Mouse (Mus musculus): ENCODE data around the gene Nudt7. TPM values are rescaled to one million over a fixed set of nuclear protein-coding genes. Genes with fewer than 3 reads are reported as not detected.

The Nudt7 gene
- polyA plus RNA-seq, 1 experiment from 2014 or later, result 11.3 TPM

DNA sequence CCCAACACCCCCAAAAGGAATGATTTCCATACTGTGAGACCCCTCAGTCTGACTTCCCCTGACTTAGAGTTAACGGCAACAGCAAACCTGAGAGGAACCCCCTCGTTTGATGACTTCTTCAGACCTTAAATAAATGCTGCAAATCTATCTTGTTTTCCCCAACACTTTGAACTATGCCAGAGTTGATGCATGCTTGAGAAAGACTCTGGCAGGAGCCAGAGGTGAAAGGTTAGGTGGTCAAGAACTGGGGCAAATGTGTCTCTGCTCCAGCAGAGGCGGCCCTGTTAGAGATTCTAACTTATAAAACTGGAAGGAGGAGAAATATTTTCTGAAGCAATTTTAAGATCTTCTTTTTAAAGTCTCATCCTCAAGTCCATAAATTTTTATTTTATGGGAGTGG lies 26.3 kb downstream of the Nudt7 start:
- no peak overlapping the region for H3K4me3 ChIP-seq
- no peak overlapping the region for H3K27ac ChIP-seq
- H3K27me3 ChIP-seq (ENCODE audit: poor library complexity, severe bottlenecking), result no peaks in the 10 kb centered on the region
- 86% methylated on average over 3 of the region's 3 CpGs for WGBS
- no peaks in the 10 kb centered on the region for H3K36me3 ChIP-seq (replicated peaks)
- no peak for DNase-seq (ENCODE audit: extremely low spot score, low spot score)
- H3K9me3 ChIP-seq, result no peaks in the 10 kb centered on the region
- H3K4me1 ChIP-seq, result peaks cover 5% of the 10 kb centered on the region; the same call in 1 of the 2 replicates

DNA sequence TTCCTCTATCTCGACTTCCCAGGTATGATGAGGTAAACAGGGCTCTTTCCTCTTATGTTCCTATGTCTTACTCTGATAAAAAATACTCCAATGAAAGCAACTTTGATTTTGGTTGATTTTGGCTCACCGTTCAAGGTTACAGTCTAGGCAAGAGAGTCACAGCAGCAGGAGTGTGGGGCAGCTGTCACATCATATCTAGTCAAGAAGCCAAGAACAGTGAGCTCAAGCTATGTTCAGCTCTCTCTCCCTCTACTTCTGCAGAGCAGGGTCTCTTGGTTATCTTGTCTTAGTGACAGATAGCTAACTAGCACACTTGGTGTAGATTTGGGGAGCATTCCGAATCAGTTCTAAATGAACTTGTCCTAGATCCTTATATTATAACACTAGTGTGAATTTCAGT lies 30.5 kb downstream of the Nudt7 start:
- no peak for DNase-seq (ENCODE audit: extremely low spot score, low spot score)
- Histone ChIP-seq H3K9me3 (0 out of 2 replicates have a peak, but pooled peaks cover 3% of the 10 kb centered on the region), H3K27me3 (ENCODE audit: poor library complexity, severe bottlenecking) (no peaks in the 10 kb centered on the region), H3K27ac (no peak overlapping the region), H3K4me1 (peaks cover 14% of the 10 kb centered on the region), H3K36me3 (replicated peaks) (no peaks in the 10 kb centered on the region), H3K4me3 (no peak overlapping the region)
- WGBS, result 94% methylated on average over 3 of the region's 3 CpGs

DNA sequence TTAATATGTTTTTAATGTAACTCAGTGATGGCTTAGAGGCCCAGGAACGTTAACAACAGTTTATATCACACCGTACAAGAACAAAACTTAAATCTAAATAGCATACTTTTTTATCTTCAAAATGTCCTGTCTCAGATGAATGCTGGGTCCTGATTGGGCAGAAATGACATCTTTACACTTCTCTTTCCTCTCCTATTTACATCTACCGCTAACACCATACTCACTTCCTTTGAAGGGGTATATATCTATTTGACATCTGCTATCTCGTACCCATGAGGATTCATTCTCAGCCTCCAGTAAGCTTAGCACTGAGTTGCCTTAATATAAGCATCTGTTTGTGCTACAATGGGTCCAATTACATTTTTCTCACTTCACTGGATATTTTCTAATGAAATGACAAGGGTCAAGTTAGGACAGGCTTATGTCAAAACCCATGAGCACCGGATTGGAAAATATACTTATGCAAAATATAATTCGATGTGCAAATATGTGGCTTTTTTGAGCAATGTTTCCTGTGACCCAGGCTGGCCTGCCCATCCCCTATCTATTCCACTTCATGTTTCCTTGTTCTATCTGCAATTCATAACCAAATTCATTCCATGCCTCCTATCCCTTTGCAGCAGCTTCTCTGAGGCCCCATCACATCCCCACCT lies 31.2 kb downstream of the Nudt7 start:
- Histone ChIP-seq H3K4me3 (no peak overlapping the region), H3K9me3 (0 out of 2 replicates have a peak, but pooled peaks cover 3% of the 10 kb centered on the region), H3K27me3 (ENCODE audit: poor library complexity, severe bottlenecking) (no peaks in the 10 kb centered on the region), H3K27ac (no peak overlapping the region), H3K36me3 (replicated peaks) (no peaks in the 10 kb centered on the region), H3K4me1 (peaks cover 14% of the 10 kb centered on the region)
- DNase-seq (ENCODE audit: extremely low spot score, low spot score), result no peak
- WGBS, result 88% methylated on average over 6 of the region's 6 CpGs

DNA sequence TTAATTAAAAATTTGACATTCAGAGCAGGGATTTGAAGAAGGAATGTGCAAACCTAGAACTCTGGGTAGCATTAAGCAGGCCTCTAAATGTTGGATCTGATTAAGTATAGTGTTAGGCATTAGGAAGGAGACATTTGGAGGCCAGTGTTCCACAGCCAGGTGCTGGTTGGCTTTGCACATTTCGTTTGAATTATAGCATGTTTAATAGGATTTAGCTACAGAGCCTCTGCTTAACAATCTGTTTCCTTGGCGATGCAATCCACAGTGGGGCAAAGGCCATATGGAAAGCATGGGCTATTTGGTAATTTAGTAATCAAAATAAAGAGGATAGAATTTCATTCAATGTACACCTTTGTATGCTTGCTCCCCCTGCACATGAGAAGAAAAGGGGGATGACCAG lies 32.4 kb downstream of the Nudt7 start:
- H3K27me3 ChIP-seq (ENCODE audit: poor library complexity, severe bottlenecking), result no peaks in the 10 kb centered on the region
- no peak overlapping the region for H3K27ac ChIP-seq
- peaks cover 14% of the 10 kb centered on the region for H3K4me1 ChIP-seq
- DNase-seq (ENCODE audit: extremely low spot score, low spot score), result no peak
- 0 out of 2 replicates have a peak, but pooled peaks cover 3% of the 10 kb centered on the region for H3K9me3 ChIP-seq
- 61% methylated on average over 2 of the region's 2 CpGs for WGBS
- no peaks in the 10 kb centered on the region for H3K36me3 ChIP-seq (replicated peaks)
- H3K4me3 ChIP-seq, result no peak overlapping the region

DNA sequence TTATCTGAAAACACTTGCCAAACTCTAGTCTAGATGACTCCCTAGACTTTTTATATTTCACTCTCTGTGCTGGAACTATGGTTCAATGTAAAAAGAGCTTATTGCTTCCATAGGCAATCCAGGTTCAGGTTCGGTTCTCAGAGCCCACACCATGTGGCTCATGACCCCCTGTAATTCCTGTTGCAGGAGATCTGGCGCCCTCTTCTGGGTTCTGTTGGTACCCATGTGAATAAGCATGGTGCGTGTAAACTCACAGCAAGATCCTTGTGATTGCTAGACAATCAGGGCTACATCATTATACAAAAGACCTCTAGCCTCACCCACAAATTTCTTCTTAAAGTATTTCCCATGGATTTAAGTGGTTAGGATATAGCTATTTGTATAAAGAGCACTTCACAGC lies 43.4 kb downstream of the Nudt7 start:
- 63% methylated on average over 3 of the region's 3 CpGs for WGBS
- no peaks in the 10 kb centered on the region for H3K4me1 ChIP-seq
- no peak overlapping the region for H3K27ac ChIP-seq

DNA sequence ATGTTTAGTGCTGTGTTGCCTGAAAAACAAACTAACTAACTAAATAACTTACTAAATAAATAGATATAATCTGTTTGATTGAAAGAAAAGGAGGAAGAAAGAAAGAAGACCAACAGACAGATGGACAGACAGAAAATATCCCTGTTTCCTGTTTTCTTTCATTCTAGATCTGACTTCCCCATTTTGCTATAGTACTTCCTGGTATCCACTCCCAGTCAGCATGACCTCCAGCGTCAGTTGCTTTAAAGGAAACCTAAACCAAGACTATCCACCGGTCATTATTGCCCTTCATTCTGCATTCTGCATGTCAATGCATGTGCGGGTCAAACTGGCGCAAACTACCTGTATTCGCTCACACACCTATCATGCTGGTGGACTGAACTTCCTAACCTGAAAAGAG lies 60.0 kb downstream of the Nudt7 start:
- Histone ChIP-seq H3K9me3 (no peaks in the 10 kb centered on the region), H3K27ac (no peak overlapping the region), H3K27me3 (ENCODE audit: poor library complexity, severe bottlenecking) (no peaks in the 10 kb centered on the region), H3K4me3 (no peak overlapping the region), H3K4me1 (no peaks in the 10 kb centered on the region), H3K36me3 (replicated peaks) (no peaks in the 10 kb centered on the region)
- DNase-seq (ENCODE audit: extremely low spot score, low spot score), result no peak
- WGBS, result 89% methylated on average over 5 of the region's 5 CpGs

More for the DNA sequence above, 43.4 kb downstream of the Nudt7 start:
- H3K9me3 ChIP-seq, result no peaks in the 10 kb centered on the region
- H3K36me3 ChIP-seq (replicated peaks), result no peaks in the 10 kb centered on the region
- no peaks in the 10 kb centered on the region for H3K27me3 ChIP-seq (ENCODE audit: poor library complexity, severe bottlenecking)
- H3K4me3 ChIP-seq, result no peak overlapping the region
- no peak for DNase-seq (ENCODE audit: extremely low spot score, low spot score)

DNA sequence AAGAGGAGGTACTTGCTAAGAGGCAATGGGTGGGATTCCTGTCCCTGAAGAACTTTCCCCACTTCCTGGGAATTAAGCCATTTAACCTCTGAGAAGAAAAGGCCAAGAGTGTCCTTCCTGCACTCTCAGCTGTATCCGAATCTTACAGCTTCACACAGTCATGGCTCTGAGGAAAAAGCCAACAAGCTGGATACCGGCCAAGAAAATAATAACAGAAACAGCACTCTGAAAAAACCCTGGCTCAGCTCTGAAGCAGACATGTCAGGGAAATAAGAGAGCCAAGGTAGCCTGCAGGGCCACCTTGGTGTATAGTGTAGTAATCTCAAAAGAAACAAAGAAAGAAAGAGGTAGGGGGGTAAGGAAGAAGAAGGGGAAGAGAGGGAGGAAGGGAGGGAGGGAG lies 65.6 kb downstream of the Nudt7 start:
- 70% methylated on average over 2 of the region's 2 CpGs for WGBS
- Histone ChIP-seq H3K27ac (no peak overlapping the region), H3K4me3 (no peak overlapping the region), H3K9me3 (no peaks in the 10 kb centered on the region), H3K4me1 (no peaks in the 10 kb centered on the region), H3K36me3 (replicated peaks) (no peaks in the 10 kb centered on the region), H3K27me3 (ENCODE audit: poor library complexity, severe bottlenecking) (peaks cover 7% of the 10 kb centered on the region)
- no peak for DNase-seq (ENCODE audit: extremely low spot score, low spot score)

Other genes starting within 250 kb of the Nudt7 start
- 7.4 and 8.9 TPM in 2 replicates for gene Vat1l, start 72.1 kb downstream of the Nudt7 start, polyA plus RNA-seq (2016; fragmentation: Nextera tagmentation; extraction: Ambion mirVana)

All from forebrain, embryonic 10.5 days (tissue).